Mouse (Mus musculus): ENCODE results near the gene Qrfp.

GRCm38 (mm10) chr2:31770781-31771441 is 39.5 kb downstream of the Qrfp start:
- no peak for TF ChIP-seq MYOG (IDR thresholded peaks at IDR 0.05; ENCODE audit: control insufficient read depth in 1 of 3, insufficient read depth in 1 of 3, insufficient read length in 2 of 3, low read depth in 2 of 3)
- no peak for TF ChIP-seq POLR2AphosphoS2 (IDR thresholded peaks at IDR 0.05; ENCODE audit: insufficient read length, low read depth)
- no peak for TF ChIP-seq POLR2A (IDR thresholded peaks at IDR 0.05; ENCODE audit: insufficient read length, low read depth)
- TF ChIP-seq USF1 (IDR thresholded peaks at IDR 0.05; ENCODE audit: low read depth), result no peak
- TF ChIP-seq CEBPB (IDR thresholded peaks at IDR 0.05; ENCODE audit: insufficient read depth, poor library complexity, severe bottlenecking), result 0 out of 2 replicates have a peak, but pooled peaks have one; percentile 39
- no peak for TF ChIP-seq SRF (IDR thresholded peaks at IDR 0.05; ENCODE audit: control insufficient read depth, insufficient read length, low read depth)
- TF ChIP-seq TCF12 (IDR thresholded peaks at IDR 0.05; ENCODE audit: insufficient read depth, poor library complexity, severe bottlenecking), result no peak
- TF ChIP-seq REST (IDR thresholded peaks at IDR 0.05; ENCODE audit: insufficient read depth, insufficient read length), result no peak
- no peak for TF ChIP-seq MAX (IDR thresholded peaks at IDR 0.05; ENCODE audit: low read depth)
- TF ChIP-seq MYOD1 (IDR thresholded peaks at IDR 0.05; ENCODE audit: control insufficient read depth in 1 of 3, insufficient read length in 2 of 3, low read depth in 2 of 3), result no peak

All from myocyte (in vitro differentiated cells).